Comparison of ENCODE assay signal across 10 mouse cellular contexts in the genomic region with DNA sequence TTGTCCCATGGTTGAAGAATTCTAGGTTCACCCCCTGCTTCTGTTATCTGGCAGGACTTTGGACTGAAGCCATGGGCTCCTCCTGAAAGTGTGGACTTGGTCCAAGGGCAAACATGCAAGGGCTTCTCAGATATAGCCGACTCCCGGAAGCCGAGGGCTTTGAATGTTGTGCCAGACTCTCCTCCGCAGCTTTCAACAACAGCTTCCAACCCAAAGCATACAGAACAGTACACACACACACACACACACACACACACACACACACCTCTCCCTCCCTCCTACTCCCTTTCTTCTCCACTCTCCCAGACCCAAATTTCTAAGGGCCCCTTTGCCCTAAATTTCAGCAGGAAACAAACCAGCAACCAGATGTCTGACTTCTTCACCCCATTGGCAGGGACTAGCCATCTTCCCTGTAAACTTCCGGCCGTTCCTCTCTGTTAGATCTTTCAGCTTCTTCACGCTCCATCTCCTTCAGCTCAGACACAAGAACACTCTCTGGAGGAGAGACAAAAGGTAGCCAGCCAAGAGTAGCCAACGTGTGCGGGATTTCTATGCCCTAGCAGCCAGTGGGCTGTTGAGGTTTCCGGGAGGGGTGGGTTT. TPM values are rescaled to one million over a fixed set of nuclear protein-coding genes. Genes with fewer than 3 reads are reported as not detected.
DNase-seq lines count a peak whose midpoint lies in the region; ATAC-seq and TF ChIP-seq lines count a peak whose summit lies in the region.
"Had no signal": no experiment of that assay in that cellular context is flagged by ENCODE, and none has a peak within 500 bp of the region (broad histone marks: within the 10 kb centered on the region; RNA-seq: fewer than 3 reads in every experiment).

No protein-coding gene starts in this region.

- H3K4me3 ChIP-seq in midbrain, embryonic 11.5 days (ENCODE audit: low read depth, low read length), result no peak overlapping the region
- no peak overlapping the region for H3K4me3 ChIP-seq in midbrain, embryonic 13.5 days (replicated peaks)
- H3K4me3 ChIP-seq in heart, postnatal 0 days (ENCODE audit: low read depth, low read length), result no peak overlapping the region
- H3K4me3 ChIP-seq in stomach, embryonic 16.5 days (replicated peaks; ENCODE audit: low read length), result no peak overlapping the region
- H3K4me3 ChIP-seq: erythroblast, embryonic 14.5 days; myocyte had no signal

- H3K27ac ChIP-seq in midbrain, embryonic 11.5 days (ENCODE audit: low read depth, low read length), result no peak overlapping the region
- H3K27ac ChIP-seq in midbrain, embryonic 13.5 days, result no peak overlapping the region
- H3K27ac ChIP-seq in heart, postnatal 0 days (ENCODE audit: low read depth), result peak overlapping the region; percentile 59
- H3K27ac ChIP-seq in stomach, embryonic 16.5 days (ENCODE audit: low read length), result peak overlapping the region; percentile 69

- H3K9ac ChIP-seq in midbrain, embryonic 11.5 days (ENCODE audit: low read length), result no peak overlapping the region
- H3K9ac ChIP-seq in midbrain, embryonic 13.5 days (replicated peaks), result no peak overlapping the region
- no peak overlapping the region for H3K9ac ChIP-seq in heart, postnatal 0 days (replicated peaks; ENCODE audit: low read depth, low read length)
- no peak overlapping the region for H3K9ac ChIP-seq in stomach, embryonic 16.5 days (ENCODE audit: low read length)

- ATAC-seq in midbrain, embryonic 11.5 days (ENCODE audit: low FRiP score), result no peak
- ATAC-seq in midbrain, embryonic 13.5 days, result no peak
- peak; percentile 76 for ATAC-seq in heart, postnatal 0 days (ENCODE audit: insufficient read depth, low read depth)
- peak; percentile 48 for ATAC-seq in stomach, embryonic 16.5 days (ENCODE audit: insufficient read depth, low FRiP score)
- ATAC-seq in monocyte, adult 5-6 weeks (replicated peaks; ENCODE audit: insufficient number of reproducible peaks, low FRiP score, low TSS enrichment, poor library complexity, severe bottlenecking), result no peak

- TF ChIP-seq CTCF in heart, postnatal 0 days (IDR thresholded peaks at IDR 0.05; ENCODE audit: low read depth), result no peak

- no peaks in the 10 kb centered on the region for H3K27me3 ChIP-seq in midbrain, embryonic 11.5 days (ENCODE audit: control insufficient read depth, insufficient read depth, low read length)
- H3K27me3 ChIP-seq in midbrain, embryonic 13.5 days, result peaks cover 4% of the 10 kb centered on the region; the same call in 1 of the 2 replicates
- no peaks in the 10 kb centered on the region for H3K27me3 ChIP-seq in heart, postnatal 0 days (ENCODE audit: control insufficient read depth, insufficient read depth, low read length)
- H3K27me3 ChIP-seq in stomach, embryonic 16.5 days (ENCODE audit: control insufficient read depth, insufficient read depth, low read length), result no peaks in the 10 kb centered on the region

- TF ChIP-seq EP300 in heart, postnatal 0 days (IDR thresholded peaks at IDR 0.05; ENCODE audit: low read depth), result peak; percentile 27; the same call in 1 of the 2 replicates

- H3K4me1 ChIP-seq in midbrain, embryonic 11.5 days (ENCODE audit: control insufficient read depth, insufficient read depth, low read length), result no peaks in the 10 kb centered on the region
- H3K4me1 ChIP-seq in midbrain, embryonic 13.5 days (replicated peaks), result 0 out of 2 replicates have a peak, but pooled peaks cover 5% of the 10 kb centered on the region
- H3K4me1 ChIP-seq in heart, postnatal 0 days (ENCODE audit: control insufficient read depth, insufficient read depth), result peaks cover 24% of the 10 kb centered on the region
- H3K4me1 ChIP-seq in stomach, embryonic 16.5 days (ENCODE audit: control insufficient read depth, insufficient read depth, low read length), result peaks cover 25% of the 10 kb centered on the region

- H3K9me3 ChIP-seq in midbrain, embryonic 11.5 days (ENCODE audit: control insufficient read depth, low read length), result no peaks in the 10 kb centered on the region
- H3K9me3 ChIP-seq in midbrain, embryonic 13.5 days, result no peaks in the 10 kb centered on the region
- H3K9me3 ChIP-seq in heart, postnatal 0 days (replicated peaks; ENCODE audit: control insufficient read depth, low read length), result no peaks in the 10 kb centered on the region
- no peaks in the 10 kb centered on the region for H3K9me3 ChIP-seq in stomach, embryonic 16.5 days (replicated peaks; ENCODE audit: control insufficient read depth, low read length)

- peak; percentile 85 for DNase-seq in midbrain, embryonic 11.5 days (ENCODE audit: low spot score, missing footprints)
- peak; percentile 76 for DNase-seq in heart, postnatal 0 days (ENCODE audit: low spot score)
- peak; percentile 21 for DNase-seq in large intestine, adult 2 months (ENCODE audit: low read depth, low spot score)
- DNase-seq in layer of hippocampus, adult 18-20 months (ENCODE audit: low spot score in 2 of 2), result no peak
- DNase-seq in natural killer cell, adult 2 months (ENCODE audit: low spot score in 2 of 2), result no peak

- H3K36me3 ChIP-seq in midbrain, embryonic 11.5 days (ENCODE audit: control insufficient read depth, insufficient read depth, low read length), result no peaks in the 10 kb centered on the region
- no peaks in the 10 kb centered on the region for H3K36me3 ChIP-seq in midbrain, embryonic 13.5 days
- H3K36me3 ChIP-seq in heart, postnatal 0 days (replicated peaks; ENCODE audit: control insufficient read depth, insufficient read depth, low read length), result no peaks in the 10 kb centered on the region
- H3K36me3 ChIP-seq in stomach, embryonic 16.5 days (ENCODE audit: control insufficient read depth, insufficient read depth, low read length), result no peaks in the 10 kb centered on the region

- WGBS in midbrain, embryonic 11.5 days, result 32% methylated on average over 10 of the region's 10 CpGs
- WGBS in midbrain, embryonic 13.5 days, result 33% methylated on average over 10 of the region's 10 CpGs
- WGBS in heart, postnatal 0 days, result 20% methylated on average over 10 of the region's 10 CpGs
- 24% methylated on average over 10 of the region's 10 CpGs for WGBS in large intestine, adult 2 months
- WGBS in stomach, embryonic 16.5 days, result 28% methylated on average over 10 of the region's 10 CpGs

- H3K4me2 ChIP-seq in midbrain, embryonic 11.5 days, result no peak overlapping the region
- H3K4me2 ChIP-seq in midbrain, embryonic 13.5 days (replicated peaks), result no peak overlapping the region
- no peak overlapping the region for H3K4me2 ChIP-seq in heart, postnatal 0 days (ENCODE audit: low read depth, low read length)
- no peak overlapping the region for H3K4me2 ChIP-seq in stomach, embryonic 16.5 days (ENCODE audit: low read depth, low read length)

RNA-seq across cellular contexts. Expression of a gene that starts 24.5 kb away (rescaled TPM):
- 43.4 and 45.4 TPM in 2 replicates for polyA plus RNA-seq in midbrain, embryonic 11.5 days (2014; fragmentation: Nextera tagmentation; extraction: Ambion mirVana)
- 24.8 and 26.5 TPM in 2 replicates for polyA plus RNA-seq in midbrain, embryonic 13.5 days (2015; fragmentation: Nextera tagmentation; extraction: Ambion mirVana)
- 29.2 and 36.9 TPM in 2 replicates for total RNA-seq in heart, postnatal 0 days (2014; rRNA removed; ENCODE audit: low replicate concordance)
- 10.1 and 12.0 TPM in 2 replicates for polyA plus RNA-seq in heart, postnatal 0 days (2015; fragmentation: Nextera tagmentation; extraction: Ambion mirVana)
- 7.2 and 9.8 TPM in 2 replicates for polyA plus RNA-seq in large intestine, adult 2 months (2012; rRNA removed)
- 26.7 and 27.8 TPM in 2 replicates for polyA plus RNA-seq in stomach, embryonic 16.5 days (2015; fragmentation: Nextera tagmentation; extraction: Ambion mirVana)
- 10 to 100 TPM; 26.0 to 26.4 TPM for total RNA-seq in layer of hippocampus, adult 18-20 months (2021)
- 19.5 to 20.2 TPM (median 19.5 TPM) in 3 replicates for total RNA-seq in monocyte, adult 5-6 weeks (2017)

Comparison
In these comparisons a context has a peak if more than half of its experiments do, and no peak if none do; other contexts are left out.
1. ATAC-seq: peak in heart, postnatal 0 days (single experiment) and stomach, embryonic 16.5 days (single experiment); none in midbrain, embryonic 11.5 days (single experiment), midbrain, embryonic 13.5 days (single experiment) and monocyte, adult 5-6 weeks (single experiment).
2. DNase-seq: peak in midbrain, embryonic 11.5 days (single experiment), heart, postnatal 0 days (single experiment) and large intestine, adult 2 months (single experiment); none in layer of hippocampus, adult 18-20 months (0 of 2) and natural killer cell, adult 2 months (0 of 2).
3. H3K27ac ChIP-seq: peak in heart, postnatal 0 days (single experiment) and stomach, embryonic 16.5 days (single experiment); none in midbrain, embryonic 11.5 days (single experiment) and midbrain, embryonic 13.5 days (single experiment).